Mouse (Mus musculus): Measurements from ENCODE around the gene Tnfrsf8.

Tnfrsf8 gene

DNA sequence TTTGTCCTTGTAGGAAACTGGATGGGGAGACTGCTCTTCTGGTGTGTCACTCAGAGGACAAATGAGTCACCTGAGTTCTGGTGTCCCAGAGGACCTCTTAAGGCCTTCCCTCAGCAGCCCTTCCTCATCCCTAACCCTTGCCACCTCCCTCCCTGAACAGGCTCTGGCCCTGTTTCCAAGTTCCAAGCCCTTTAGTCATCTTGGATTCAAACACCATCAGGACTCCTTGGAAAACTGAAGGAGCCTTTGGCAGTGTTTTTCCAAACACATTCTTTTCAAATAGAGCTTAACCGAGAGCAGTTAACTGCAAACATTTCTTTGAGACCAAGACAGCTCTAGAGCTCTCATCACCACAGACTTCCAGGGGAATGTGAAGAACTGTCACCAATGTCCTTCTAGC, 42.2 kb downstream of the Tnfrsf8 start:
- in situ Hi-C loops (cut with MboI, MseI), result no loop called here

DNA sequence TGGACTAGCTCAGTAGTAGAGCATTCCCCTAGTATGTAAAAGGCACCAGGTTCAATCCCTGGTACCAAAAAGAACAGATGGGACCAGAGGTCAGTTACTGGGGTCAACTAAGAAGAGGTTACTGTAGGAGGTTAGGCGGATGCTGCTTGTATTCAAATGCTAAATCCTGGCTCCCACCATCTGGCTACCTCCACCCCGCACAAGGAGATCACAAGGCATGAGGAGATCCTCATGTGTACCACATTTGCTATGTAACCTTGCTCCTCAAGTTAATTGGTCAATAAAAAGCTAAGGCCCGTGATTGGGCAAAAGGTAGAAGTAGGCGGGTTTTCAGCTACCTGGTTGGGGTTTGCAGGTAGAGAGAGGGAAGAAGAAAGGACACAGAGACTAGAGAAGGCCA, 43.3 kb downstream of the Tnfrsf8 start:
- in situ Hi-C loops (cut with MboI, MseI), result no loop called here

DNA sequence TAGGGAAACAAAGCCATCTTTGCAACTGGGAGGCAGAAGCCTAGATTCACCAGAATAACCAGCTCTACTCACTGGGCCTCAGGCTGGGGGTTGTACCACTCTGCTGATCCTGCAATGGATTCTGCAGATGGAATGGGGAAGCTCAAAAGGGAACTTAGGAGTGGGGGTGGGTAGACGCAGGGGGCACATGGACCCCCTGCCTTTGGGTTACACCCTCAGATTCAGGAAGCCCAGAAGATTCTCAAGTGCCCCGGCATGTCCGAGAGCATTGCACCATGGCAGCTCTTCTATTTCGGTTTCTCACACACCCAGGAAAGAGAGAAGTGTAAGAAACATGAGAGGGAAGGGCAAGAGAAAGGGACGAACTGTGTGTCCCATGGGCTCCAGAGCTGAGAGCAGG, 44.8 kb downstream of the Tnfrsf8 start:
- in situ Hi-C loops (cut with MboI, MseI), result no loop called here

DNA sequence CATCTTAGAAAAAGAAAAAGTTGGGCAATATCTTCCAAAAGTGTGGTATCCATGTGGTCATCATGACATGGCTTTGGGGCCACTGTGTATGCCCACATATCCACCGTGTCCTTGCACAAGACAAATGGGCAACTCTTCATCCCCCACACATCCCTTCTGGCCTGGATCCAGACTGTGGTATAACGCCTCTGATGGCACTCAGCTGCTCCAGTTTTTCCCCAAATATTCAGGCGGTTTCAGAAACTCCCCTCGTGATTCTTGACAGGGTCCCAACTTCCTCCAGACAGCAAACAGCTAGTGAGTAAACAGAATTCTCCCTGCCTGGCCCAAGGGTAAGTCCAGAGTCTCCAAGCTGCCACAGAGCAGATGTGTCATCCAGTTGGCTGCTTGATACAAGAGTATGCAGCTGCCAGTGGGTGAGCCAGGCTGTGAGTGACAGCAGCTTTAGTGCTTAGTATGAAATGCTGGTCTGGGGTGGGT, 47.3 kb downstream of the Tnfrsf8 start:
- in situ Hi-C loops (cut with MboI, MseI), result no loop called here

DNA sequence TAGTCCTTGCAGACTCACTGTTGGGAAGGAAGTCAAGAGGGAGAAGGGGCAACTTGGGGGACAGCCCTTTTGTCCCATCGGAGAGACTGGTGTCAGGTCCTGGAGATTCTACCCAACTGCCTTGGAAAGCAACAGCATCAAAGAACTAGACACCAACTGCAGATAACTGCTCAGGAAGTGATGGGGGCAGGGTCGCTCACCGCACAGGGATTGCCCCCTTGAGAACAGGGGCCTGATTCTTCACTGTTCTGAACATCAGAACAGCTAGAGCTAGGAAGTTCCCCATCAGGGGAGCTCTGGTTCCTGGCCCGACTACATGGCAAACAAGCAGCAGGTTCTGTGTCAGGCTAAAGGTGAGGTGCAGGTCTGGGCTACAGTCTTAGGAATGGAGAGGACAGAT, 48.5 kb downstream of the Tnfrsf8 start:
- in situ Hi-C loops (cut with MboI, MseI), result no loop called here

DNA sequence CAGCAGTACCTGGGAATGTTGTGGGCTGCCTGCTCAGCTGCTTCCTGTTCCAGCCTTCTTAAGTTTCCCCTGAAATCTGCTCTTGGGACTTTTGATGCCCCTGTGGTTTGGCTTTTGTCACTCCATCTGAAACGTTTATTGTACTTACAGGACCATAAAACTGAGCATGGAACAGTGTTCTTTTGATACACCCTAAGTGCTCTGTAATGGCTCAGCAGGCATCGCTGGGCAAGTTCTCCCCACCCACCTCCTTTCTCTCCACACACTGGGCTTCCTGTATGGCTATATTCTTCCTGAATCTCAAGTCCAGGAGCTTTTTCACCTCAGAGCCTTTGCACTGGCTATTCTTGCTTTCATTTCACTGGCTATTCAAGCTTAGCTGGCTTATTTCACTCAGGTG, 50.2 kb downstream of the Tnfrsf8 start:
- in situ Hi-C loops (cut with MboI, MseI), result no loop called here

DNA sequence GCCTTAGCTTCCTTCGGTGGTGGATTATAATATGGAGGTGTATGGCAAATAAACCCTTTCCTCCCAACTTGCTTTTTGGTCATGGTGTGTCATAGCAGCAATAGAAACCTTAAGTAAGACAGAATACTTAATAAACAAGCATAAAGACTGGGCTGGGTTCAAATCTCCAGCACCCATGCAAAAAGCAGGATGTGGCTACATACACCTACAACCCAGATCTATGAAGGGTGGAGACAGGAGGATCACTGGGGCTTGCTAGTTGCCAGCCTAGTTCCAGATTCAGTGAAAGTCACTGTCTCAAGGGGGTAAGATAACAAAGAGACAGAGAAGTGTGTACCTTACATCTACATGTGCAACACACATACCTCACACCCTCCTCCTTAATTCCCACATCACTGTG, 51.4 kb downstream of the Tnfrsf8 start:
- in situ Hi-C loops (cut with MboI, MseI), result no loop called here

DNA sequence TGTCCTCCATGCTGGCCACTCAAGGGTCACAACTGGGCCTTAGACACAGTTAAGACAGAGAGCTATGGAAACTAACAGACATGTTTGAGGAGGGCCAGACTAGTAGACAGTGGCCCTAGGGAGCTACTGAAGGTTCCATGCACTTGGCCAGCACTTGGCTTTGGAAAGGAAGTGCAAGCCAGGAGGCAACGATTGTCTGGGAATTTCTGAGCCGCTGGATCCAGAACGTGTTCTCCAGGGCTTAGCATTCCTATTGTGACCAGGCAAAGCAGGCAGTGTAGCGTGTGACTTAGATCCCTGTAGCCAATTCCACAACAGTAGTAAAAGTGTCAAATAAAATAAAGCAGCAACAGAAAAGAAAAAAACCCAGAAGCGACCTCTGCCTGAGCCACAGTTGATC, 54.2 kb downstream of the Tnfrsf8 start:
- in situ Hi-C loops (cut with MboI, MseI), result no loop called here

DNA sequence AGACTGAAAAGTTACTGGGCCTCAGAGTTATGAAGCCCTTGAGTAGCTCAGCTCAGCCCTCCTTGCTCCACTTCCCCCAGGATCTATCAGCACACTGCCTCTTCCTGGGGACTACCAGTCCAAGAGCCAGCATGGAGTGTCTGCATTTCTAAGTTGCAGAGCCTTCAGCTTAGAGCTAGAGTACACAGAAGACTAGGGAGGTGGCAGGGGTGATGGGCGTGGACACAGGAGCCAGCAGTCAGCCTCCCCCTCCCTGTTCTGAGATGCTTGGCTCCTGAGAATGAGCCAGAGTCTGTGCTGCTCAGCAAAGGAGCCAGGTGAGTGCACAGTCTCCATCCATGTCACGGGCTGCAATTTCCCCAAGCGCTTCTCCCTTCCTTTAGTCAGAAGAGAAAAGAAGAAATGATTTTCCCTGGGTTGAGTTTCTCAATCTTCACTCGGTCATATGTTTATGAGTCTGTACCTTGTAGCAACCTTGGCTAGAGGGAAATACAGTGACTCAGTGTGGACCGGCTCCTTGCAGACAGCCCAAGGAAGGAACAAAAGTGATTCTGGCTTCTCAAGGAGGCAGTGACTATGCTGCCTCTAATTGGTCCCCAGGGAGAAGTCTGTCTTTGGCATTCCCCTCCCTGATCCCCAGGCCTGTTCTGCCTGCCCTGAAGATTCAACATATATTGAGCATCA, 57.1 kb downstream of the Tnfrsf8 start:
- in situ Hi-C loops (cut with MboI, MseI), result no loop called here

DNA sequence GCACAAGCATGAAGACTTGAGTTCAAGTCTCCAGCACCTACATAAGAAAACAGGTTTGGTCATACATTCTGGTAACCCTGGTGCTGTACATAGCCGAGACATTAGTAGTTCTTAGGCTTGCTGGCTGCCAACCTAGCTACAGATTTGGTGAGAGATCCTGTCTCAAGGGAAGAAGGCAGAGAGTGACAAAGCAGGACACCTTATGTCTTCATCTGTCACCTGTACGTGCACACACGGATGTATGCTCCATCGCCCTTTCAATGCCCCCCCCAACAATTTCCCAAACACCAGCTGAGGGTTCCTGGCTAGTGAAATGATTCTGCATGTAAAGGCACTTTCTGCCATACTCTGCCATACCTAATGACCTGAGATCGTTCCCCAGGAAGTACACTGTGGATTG, 58.8 kb downstream of the Tnfrsf8 start:
- in situ Hi-C loops (cut with MboI, MseI), result no loop called here

DNA sequence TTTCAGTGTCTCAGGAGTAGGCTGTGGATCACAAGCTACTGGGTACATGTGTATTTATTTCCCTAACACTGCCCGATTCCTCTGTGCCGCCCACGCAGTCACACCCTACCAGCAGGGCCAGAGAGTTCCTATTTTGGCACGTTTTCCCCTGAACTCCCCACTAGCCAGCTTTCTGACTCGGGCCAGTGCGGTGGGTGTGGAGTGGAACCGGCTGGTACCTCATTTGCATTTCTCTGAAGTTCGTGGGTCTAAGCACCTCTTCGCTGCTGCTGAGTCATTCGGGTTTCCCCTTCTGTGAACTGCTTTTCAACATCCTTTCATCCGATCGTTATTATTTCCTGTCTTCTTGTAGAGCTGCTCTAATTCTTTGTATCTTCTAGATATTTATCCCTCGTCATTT, 60.5 kb downstream of the Tnfrsf8 start:
- in situ Hi-C loops (cut with MboI, MseI), result loop anchor here (5.0 kb wide), 1 partner anchor 33 kb away; no protein-coding TSS in a partner anchor

DNA sequence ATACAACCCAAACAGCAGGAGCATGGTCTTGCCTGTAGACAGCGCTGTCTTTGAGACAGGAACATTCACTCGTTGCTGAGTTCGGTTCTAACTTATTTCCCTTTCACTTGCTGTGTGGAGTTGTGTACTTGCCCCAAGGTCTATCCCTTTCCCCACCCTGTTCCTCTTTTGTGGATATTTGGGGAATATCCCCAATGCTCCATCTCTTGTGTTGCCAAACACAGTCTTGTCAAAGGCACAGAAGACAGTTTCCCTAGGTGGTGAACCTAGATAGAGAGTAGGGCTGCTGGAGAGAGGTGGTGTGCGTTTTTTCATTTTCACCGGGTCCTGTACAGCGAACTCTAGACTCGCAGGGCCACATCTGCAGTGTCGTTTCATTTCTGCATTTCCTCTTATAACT, 62.4 kb downstream of the Tnfrsf8 start:
- in situ Hi-C loops (cut with MboI, MseI), result loop anchor here (5.0 kb wide), 1 partner anchor 35 kb away; no protein-coding TSS in a partner anchor

DNA sequence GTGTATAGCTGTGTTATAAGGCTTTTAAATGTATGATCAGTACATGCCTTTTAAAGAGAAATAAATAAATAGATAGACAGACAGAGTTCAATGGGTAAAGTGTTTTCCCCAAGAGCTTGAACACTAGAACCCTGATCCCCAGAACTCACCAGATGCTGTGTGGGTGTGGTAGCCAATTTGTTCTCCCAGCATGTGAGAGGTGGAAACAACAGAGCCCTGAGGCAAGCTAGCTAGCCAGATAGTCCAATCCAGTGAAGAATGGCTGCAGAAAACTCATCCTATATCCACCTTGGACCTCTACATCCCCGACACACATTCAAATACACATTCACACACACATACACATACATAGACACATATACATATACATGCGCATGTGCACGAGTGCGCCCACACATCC, 63.4 kb downstream of the Tnfrsf8 start:
- in situ Hi-C loops (cut with MboI, MseI), result loop anchor here (5.0 kb wide), 1 partner anchor 36 kb away; no protein-coding TSS in a partner anchor

DNA sequence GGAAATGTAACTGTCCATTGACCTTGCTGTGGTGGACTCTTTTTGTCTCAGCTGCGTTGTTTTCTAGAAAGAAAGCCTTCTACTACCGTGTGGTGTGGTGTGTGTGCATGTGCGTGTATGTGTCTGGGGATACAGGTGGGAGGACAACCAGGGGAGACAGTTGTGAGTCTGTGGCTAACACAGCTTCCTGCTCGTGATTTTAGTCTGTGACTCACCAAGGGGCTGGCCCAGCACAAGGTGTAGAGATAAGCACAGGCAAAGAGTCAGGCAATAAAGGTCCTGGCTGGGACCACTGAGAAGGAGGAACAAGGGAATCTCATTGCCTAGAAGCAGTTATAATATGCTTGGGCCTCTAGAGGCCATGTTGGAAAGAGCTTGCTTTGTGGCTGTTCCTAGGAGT, 65.0 kb downstream of the Tnfrsf8 start:
- in situ Hi-C loops (cut with MboI, MseI), result loop anchor here (5.0 kb wide), 1 partner anchor 37 kb away; no protein-coding TSS in a partner anchor

DNA sequence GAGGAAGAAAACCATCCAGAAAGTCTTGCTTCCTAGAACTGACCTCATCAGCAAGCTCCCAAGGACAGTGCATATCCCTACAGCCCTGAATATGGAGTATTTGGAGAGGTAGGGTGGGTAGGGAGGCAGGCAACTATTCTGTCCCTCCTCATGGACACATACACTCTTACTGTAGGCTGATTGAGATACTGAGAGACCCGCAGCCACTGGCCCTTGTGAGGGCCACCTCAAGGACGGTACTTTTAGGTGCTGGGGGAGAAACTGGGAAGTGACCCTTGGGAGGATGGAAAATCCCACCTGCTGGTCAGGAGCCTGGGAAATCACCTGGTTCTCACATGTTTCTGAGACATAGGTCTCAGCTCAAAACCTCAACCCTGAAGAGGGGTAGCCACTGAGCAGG, 67.4 kb downstream of the Tnfrsf8 start:
- in situ Hi-C loops (cut with MboI, MseI), result no loop called here

DNA sequence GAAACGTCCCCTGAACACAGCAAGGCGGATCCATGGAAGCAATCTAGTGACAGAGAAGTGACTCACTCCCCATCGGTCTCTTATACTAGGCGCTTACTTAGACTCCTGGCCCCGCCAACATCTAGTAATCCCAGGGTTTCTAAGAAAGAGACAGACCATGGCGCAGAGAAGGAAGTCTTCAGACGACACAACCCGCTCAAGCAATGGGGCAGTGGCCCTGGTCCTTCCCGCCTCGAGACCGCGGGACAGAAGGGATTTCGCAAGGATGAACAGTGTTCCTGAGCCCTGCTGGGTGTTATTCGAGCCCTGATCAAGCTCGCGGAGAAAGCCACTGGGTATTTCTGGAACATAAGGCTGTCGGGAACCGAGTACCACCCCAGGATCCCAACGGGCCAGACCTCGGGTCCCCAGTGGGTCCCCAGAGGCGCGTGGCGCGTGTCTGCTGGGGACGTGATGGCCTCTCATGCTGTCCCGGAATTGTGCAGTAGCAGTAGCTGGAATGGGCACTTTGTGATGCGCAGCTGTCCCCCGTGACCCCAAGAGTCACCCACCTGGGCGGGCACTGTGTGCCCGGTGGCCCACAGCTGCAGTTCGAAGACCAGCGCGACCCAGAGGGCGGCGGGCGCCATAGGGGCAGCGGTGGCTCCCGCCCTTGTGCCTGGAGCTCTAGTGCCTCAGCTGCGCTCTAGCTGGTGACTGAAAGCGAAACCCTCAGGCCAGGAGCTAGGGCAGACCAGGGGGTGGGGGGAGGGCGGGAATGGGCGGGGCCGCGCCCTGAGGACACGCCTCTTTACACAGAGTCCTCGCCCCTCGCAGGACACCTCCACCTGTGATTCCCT, 68.6 kb downstream of the Tnfrsf8 start, which contains the start of gene Tnfrsf1b:
Gene Tnfrsf1b (minus strand): TSS at position 698 of the 839 bp plus-strand sequence.
- in situ Hi-C loops (cut with MboI, MseI), result no loop called here

DNA sequence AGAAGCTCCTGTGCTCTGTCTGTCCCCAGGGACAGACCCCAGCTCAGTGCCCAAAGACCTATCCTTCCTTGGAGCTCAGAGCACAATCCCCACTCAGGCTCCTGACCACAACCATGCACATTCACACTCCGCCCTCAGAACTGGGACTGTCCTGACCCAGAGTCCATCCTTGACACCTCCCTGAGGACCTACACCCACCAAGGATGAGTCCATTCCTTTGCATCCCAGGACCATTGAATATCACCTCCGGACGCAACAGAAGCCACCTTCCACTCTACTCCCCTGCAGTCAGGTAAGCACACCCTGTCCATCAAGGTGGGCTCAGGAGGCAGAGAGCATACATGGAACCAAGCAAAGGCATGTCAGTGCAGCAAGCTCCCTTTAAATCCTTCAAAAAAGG, 69.4 kb downstream of the Tnfrsf8 start:
- in situ Hi-C loops (cut with MboI, MseI), result no loop called here

DNA sequence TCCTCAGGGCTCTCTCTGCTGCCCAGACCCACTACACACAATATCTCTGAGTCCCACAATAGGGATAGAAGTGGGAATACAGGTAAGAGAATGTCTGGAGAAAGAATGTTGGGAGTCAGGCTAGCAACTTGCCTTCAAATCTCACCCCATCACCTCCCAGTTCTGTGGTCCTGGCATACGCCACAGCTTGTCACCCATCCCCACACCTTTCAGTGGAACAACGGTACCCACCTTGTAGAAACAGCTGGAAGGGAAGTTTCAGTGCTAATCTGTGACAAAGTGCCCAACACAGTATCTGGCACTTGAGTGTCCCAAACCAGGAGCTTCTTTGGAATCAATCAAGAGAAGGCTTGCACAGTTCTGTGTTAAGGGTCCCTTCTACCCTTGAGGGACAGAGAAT, 70.3 kb downstream of the Tnfrsf8 start:
- in situ Hi-C loops (cut with MboI, MseI), result no loop called here

DNA sequence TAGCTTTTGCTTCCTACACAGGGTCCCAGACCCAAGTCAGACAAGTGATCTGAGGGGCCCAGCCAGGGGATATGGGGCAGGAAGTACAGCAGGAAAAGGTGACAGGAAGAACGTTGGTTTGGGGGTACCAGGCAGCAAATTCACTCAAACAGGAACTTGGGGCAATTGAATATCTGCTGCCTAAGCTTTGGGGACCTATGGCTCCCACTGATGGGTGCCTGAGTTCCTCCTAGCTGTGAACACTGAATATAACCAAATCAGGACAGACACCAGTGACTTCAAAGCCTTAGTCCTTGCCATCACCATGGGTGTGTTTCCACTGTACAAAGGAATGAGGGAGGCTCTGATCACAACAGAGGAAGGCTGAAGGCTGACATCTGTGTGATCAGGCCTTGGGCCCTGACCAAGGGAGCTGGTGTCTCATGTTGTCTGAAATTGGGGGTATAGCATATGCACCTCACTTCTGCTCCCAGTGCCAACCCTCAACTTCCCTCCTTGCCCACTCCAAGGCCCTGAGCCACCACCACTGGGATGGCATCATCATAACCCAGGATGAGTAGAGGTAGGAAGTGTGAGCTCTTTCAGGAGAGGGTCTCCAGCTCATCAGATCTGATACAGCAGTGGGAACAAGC, 72.1 kb downstream of the Tnfrsf8 start:
- in situ Hi-C loops (cut with MboI, MseI), result no loop called here

DNA sequence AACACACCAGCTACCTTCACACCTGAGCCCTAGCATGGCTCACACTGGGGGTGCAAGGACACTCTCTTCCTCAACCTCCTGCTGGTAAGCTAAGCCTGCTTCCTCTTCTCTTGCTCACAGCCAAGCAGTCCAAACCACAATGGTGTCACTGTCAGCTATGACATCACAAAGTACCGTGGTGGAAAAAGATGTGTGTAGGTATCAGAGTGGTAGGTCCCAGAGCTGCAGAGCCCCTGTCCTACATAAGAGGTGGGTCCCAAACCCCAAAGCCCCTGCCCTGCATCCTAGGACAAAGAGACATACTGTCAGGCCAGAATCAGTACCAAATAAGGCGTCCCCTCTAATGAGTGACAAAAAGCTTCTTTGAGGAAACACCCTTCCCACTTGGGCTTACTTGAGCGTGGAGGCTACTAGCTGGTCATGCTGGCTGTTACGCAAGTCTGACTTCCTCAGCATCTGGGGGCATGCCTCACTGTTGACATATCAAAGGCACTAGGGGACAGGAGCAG, 74.2 kb downstream of the Tnfrsf8 start:
- in situ Hi-C loops (cut with MboI, MseI), result no loop called here

DNA sequence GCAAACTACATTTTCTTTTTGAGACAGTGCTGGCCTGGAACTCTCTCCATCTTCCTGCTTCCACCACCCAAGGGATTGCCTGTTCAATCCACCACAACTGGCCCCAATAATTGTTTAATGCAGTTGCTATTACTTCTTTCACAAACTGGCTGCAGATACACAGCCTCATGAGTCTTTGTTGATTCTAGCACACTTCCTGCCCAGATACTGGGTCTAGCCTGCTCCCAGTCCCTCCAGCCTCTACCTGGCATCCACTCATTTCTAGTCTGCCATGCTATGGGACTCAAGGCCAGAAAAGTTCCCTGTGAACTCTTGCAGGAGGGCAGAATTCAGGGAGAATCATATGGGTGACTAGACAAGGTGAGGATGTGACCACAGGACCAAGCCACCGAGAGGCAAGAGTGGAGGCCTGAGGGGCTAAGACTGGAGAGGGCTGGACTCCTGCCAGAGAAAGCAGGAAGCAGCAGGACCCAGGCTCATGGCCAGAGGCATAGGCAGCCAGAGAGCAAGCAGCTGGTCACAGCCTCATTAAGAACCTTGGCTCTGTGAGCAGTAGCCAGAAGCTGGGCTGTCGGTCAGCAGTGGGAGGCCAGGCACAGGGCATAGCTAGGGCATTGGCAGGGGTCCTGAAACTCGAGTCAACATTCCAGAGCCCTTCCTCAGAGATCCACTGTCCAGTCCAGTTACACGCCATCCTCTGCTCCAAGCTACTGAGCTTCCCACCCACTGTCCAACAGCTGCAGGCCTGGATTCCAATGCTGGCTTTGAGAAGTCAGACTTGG, 75.7 kb downstream of the Tnfrsf8 start:
- in situ Hi-C loops (cut with MboI, MseI), result no loop called here
